Mouse (Mus musculus) kidney, postnatal 0 days (tissue): ENCODE results near the gene Cd207. TPM values are rescaled to one million over a fixed set of nuclear protein-coding genes. Genes with fewer than 3 reads are reported as not detected.
"Not testable (repeated sequence)": the region's sequence is repeated elsewhere in the genome, so short reads cannot be mapped to it uniquely, and the experiment has no call there.

ENCODE experiments used
- ATAC-seq: fragments of 200-750 bp; cut with Nextera tagmentation; replicated peaks from 2 replicates; pipeline ENCODE4 v1.8.0; 2017; ENCODE audit warnings: low read depth, moderate number of reproducible peaks, moderate TSS enrichment, moderate library complexity; ENCODE audit not compliant: low FRiP score
- DNase-seq: peaks from one replicate; pipeline ENCODE4 v3.0.0-alpha.2; 2016; ENCODE audit warnings: low spot score
- H3K27ac ChIP-seq: fragments of 300-500 bp; sonication (generic); 2 replicates; pipeline ENCODE4 v1.5.1; 2014; ENCODE audit warnings: mild to moderate bottlenecking
- H3K27me3 ChIP-seq: fragments of 300-500 bp; sonication (generic); 2 replicates; pipeline ENCODE4 v1.6.1; 2014; ENCODE audit warnings: low read length, mixed read lengths; ENCODE audit not compliant: insufficient read depth
- H3K36me3 ChIP-seq: fragments of 300-500 bp; sonication (generic); 2 replicates; pipeline ENCODE4 v1.6.1; 2014; ENCODE audit warnings: low read length, mixed read lengths; ENCODE audit not compliant: insufficient read depth
- H3K4me1 ChIP-seq: fragments of 300-500 bp; sonication (generic); replicated peaks from 2 replicates; pipeline ENCODE4 v1.6.1; 2014; ENCODE audit warnings: antibody characterized with exemption, low read length, mixed read lengths; ENCODE audit not compliant: insufficient read depth
- H3K4me2 ChIP-seq: fragments of 300-500 bp; sonication (generic); 2 replicates; pipeline ENCODE4 v1.6.1; 2014; ENCODE audit warnings: mild to moderate bottlenecking, low read length, moderate library complexity, mixed read lengths
- H3K4me3 ChIP-seq: fragments of 300-500 bp; sonication (generic); replicated peaks from 2 replicates; pipeline ENCODE4 v1.5.1; 2014; ENCODE audit warnings: low read depth, low read length
- H3K9ac ChIP-seq: fragments of 300-500 bp; sonication (generic); 2 replicates; pipeline ENCODE4 v1.6.1; 2014; ENCODE audit warnings: low read depth, low read length
- H3K9me3 ChIP-seq: fragments of 300-500 bp; sonication (generic); replicated peaks from 2 replicates; pipeline ENCODE4 v1.6.1; 2016; ENCODE audit warnings: low read length, inconsistent platforms, mixed read lengths
- CTCF ChIP-seq: IDR thresholded peaks from 2 replicates; pipeline ENCODE4 v1.5.1; 2016; ENCODE audit warnings: antibody characterized with exemption, low read depth, mild to moderate bottlenecking, moderate library complexity
- WGBS: fragments of 180-500 bp; shearing (Covaris S2); extraction: QIAGEN DNeasy Blood & Tissue Kit; methylation state at CpG from one replicate; pipeline ENCODE4 v1.1.7; 2014; 5-methylcytosine and 5-hydroxymethylcytosine counted together
- polyA plus RNA-seq: library from polyadenylated mRNA; unstranded; fragments of >200 nt; fragmentation: Nextera tagmentation; extraction: Ambion mirVana; gene quantifications from 2 replicates; pipeline ENCODE4 v1.2.1, GENCODE M21; 2015

Gene Cd207
- polyA plus RNA-seq, 1 experiment from 2014 or later: not detected

- DNase-seq: no peak
- no peak overlapping the region for H3K4me2 ChIP-seq
- H3K9me3 ChIP-seq: no peaks in the 10 kb centered on the region
- H3K4me1 ChIP-seq: no peaks in the 10 kb centered on the region
- H3K36me3 ChIP-seq: no peaks in the 10 kb centered on the region
- no peak overlapping the region for H3K4me3 ChIP-seq
- H3K27ac ChIP-seq: no peak overlapping the region
- no peak overlapping the region for H3K9ac ChIP-seq
- 84% methylated on average over 1 of the region's 1 CpGs for WGBS
- no peak for ATAC-seq
- TF ChIP-seq CTCF: no peak
- H3K27me3 ChIP-seq: no peaks in the 10 kb centered on the region
These were observed 42.3 kb downstream of the Cd207 start for GRCm38 (mm10) chr6:83635329-83635728.

- H3K36me3 ChIP-seq, H3K4me2 ChIP-seq, H3K4me3 ChIP-seq, H3K27ac ChIP-seq, H3K27me3 ChIP-seq, H3K4me1 ChIP-seq, ATAC-seq, H3K9me3 ChIP-seq, H3K9ac ChIP-seq, DNase-seq: not testable (repeated sequence)
- WGBS: 61% methylated on average over 4 of the region's 4 CpGs
These were observed 43.0 kb downstream of the Cd207 start for GRCm38 (mm10) chr6:83634631-83635030.

- H3K9ac ChIP-seq, ATAC-seq, H3K36me3 ChIP-seq, H3K4me3 ChIP-seq, H3K4me1 ChIP-seq, H3K9me3 ChIP-seq, H3K4me2 ChIP-seq, H3K27ac ChIP-seq, H3K27me3 ChIP-seq: not testable (repeated sequence)
- DNase-seq: peak; percentile 7
- 39% methylated on average over 5 of the region's 5 CpGs for WGBS
These were observed 43.6 kb downstream of the Cd207 start for GRCm38 (mm10) chr6:83634106-83634505.

- 81% methylated on average over 4 of the region's 4 CpGs for whole genome bisulfite sequencing
- ATAC-seq (no peak), DNase-seq (no peak)
- no peaks in the 10 kb centered on the region for H3K4me1 ChIP-seq
- no peaks in the 10 kb centered on the region for H3K27me3 ChIP-seq
- TF ChIP-seq CTCF: no peak
- no peaks in the 10 kb centered on the region for H3K36me3 ChIP-seq
- H3K9me3 ChIP-seq: no peaks in the 10 kb centered on the region
- no peak overlapping the region for H3K4me2 ChIP-seq
- H3K27ac ChIP-seq: no peak overlapping the region
- no peak overlapping the region for H3K4me3 ChIP-seq
- H3K9ac ChIP-seq: no peak overlapping the region
These were observed 45.8 kb downstream of the Cd207 start for GRCm38 (mm10) chr6:83631815-83632214.

- Histone ChIP-seq H3K4me2 (no peak overlapping the region), H3K4me3 (no peak overlapping the region), H3K4me1 (no peaks in the 10 kb centered on the region), H3K36me3 (no peaks in the 10 kb centered on the region), H3K27me3 (no peaks in the 10 kb centered on the region), H3K9me3 (no peaks in the 10 kb centered on the region), H3K9ac (no peak overlapping the region), H3K27ac (no peak overlapping the region)
- ATAC-seq: no peak
- 70% methylated on average over 17 of the region's 17 CpGs for WGBS
- DNase-seq: no peak
- no peak for TF ChIP-seq CTCF
These were observed 50.9 kb downstream of the Cd207 start for GRCm38 (mm10) chr6:83626781-83627180.

Other genes starting within 250 kb of the Cd207 start
- 32.3 and 33.0 TPM in 2 replicates for gene Tet3, start 218.8 kb downstream of the Cd207 start, polyA plus RNA-seq
- 73.0 and 75.5 TPM in 2 replicates for gene Dguok, start 170.9 kb downstream of the Cd207 start, polyA plus RNA-seq
- 21.8 and 28.8 TPM in 2 replicates for gene Actg2, start 141.6 kb downstream of the Cd207 start, polyA plus RNA-seq
- 30.2 and 31.2 TPM in 2 replicates for gene Stambp, start 105.1 kb downstream of the Cd207 start, polyA plus RNA-seq
- not detected in 2 replicates for gene Clec4f, start 21.7 kb downstream of the Cd207 start, polyA plus RNA-seq
- gene Vax2, start 33.4 kb upstream of the Cd207 start, polyA plus RNA-seq: not detected in 2 replicates
- 14.2 and 17.0 TPM in 2 replicates for gene Atp6v1b1, start 65.1 kb upstream of the Cd207 start, polyA plus RNA-seq
- 0.17 and 0.33 TPM in 2 replicates for gene Ankrd53, start 84.8 kb upstream of the Cd207 start, polyA plus RNA-seq
- 108 TPM in 2 replicates for gene Tex261, start 98.0 kb upstream of the Cd207 start, polyA plus RNA-seq
- 56.8 and 60.0 TPM in 2 replicates for gene Nagk, start 117.1 kb upstream of the Cd207 start, polyA plus RNA-seq
- gene Paip2b, start 153.9 kb upstream of the Cd207 start, polyA plus RNA-seq: 10.8 and 12.1 TPM in 2 replicates
- gene Zfp638, start 189.3 kb upstream of the Cd207 start, polyA plus RNA-seq: 44.5 and 49.0 TPM in 2 replicates